Mouse (Mus musculus) forebrain, embryonic 14.5 days (tissue): ENCODE data around the gene Hmgcs2. TPM values are rescaled to one million over a fixed set of nuclear protein-coding genes. Genes with fewer than 3 reads are reported as not detected.

Experiments used
- ATAC-seq: fragments of 200-750 bp; cut with Nextera tagmentation; 2 replicates; pipeline ENCODE4 v1.8.0; 2017; ENCODE audit warnings: mild to moderate bottlenecking, moderate library complexity
- DNase-seq: peaks from one replicate; pipeline ENCODE4 v3.0.0-alpha.2; 2015; ENCODE audit warnings: low spot score
- H3K27ac ChIP-seq: fragments of 300-500 bp; sonication (generic); 2 replicates; pipeline ENCODE4 v1.5.1; 2014; ENCODE audit warnings: low read depth, mild to moderate bottlenecking, control low read depth, low read length, moderate library complexity
- H3K27me3 ChIP-seq: fragments of 300-500 bp; sonication (generic); replicated peaks from 2 replicates; pipeline ENCODE4 v1.6.1; 2014; ENCODE audit warnings: low read length, control low read depth, mixed read lengths; ENCODE audit not compliant: control insufficient read depth, insufficient read depth
- H3K36me3 ChIP-seq: fragments of 300-500 bp; sonication (generic); 2 replicates; pipeline ENCODE4 v1.6.1; 2014; ENCODE audit warnings: low read length, control low read depth; ENCODE audit not compliant: control insufficient read depth, insufficient read depth
- H3K4me1 ChIP-seq: fragments of 300-500 bp; sonication (generic); 2 replicates; pipeline ENCODE4 v1.6.1; 2014; ENCODE audit warnings: antibody characterized with exemption, low read length, control low read depth; ENCODE audit not compliant: control insufficient read depth, insufficient read depth
- H3K4me2 ChIP-seq: fragments of 300-500 bp; sonication (generic); 2 replicates; pipeline ENCODE4 v1.6.1; 2014; ENCODE audit warnings: mild to moderate bottlenecking, control low read depth, low read length
- H3K4me3 ChIP-seq: fragments of 300-500 bp; sonication (generic); 2 replicates; pipeline ENCODE4 v1.5.1; 2014; ENCODE audit warnings: low read depth, low read length, control low read depth
- H3K9ac ChIP-seq: fragments of 300-500 bp; sonication (generic); 2 replicates; pipeline ENCODE4 v1.6.1; 2014; ENCODE audit warnings: mild to moderate bottlenecking, low read length, control low read depth, moderate library complexity
- H3K9me3 ChIP-seq: fragments of 300-500 bp; sonication (generic); replicated peaks from 2 replicates; pipeline ENCODE4 v1.6.1; 2016; ENCODE audit warnings: low read length, control low read depth, mixed read lengths; ENCODE audit not compliant: control insufficient read depth
- WGBS: fragments of 180-500 bp; shearing (Covaris S2); extraction: QIAGEN DNeasy Blood & Tissue Kit; methylation state at CpG from one replicate; pipeline ENCODE4 v1.1.7; 2014; 5-methylcytosine and 5-hydroxymethylcytosine counted together
- polyA plus RNA-seq: library from polyadenylated mRNA; unstranded; fragments of >200 nt; fragmentation: Nextera tagmentation; extraction: Ambion mirVana; gene quantifications from 2 replicates; pipeline ENCODE4 v1.2.1, GENCODE M21; 2014

Gene Hmgcs2
- polyA plus RNA-seq, 1 experiment from 2014 or later, result 10.2 TPM

- no peak overlapping the region for H3K9ac ChIP-seq
- H3K4me3 ChIP-seq, result no peak overlapping the region
- DNase-seq (peak; percentile 62), ATAC-seq (no peak)
- no peaks in the 10 kb centered on the region for H3K9me3 ChIP-seq
- H3K27me3 ChIP-seq, result no peaks in the 10 kb centered on the region
- no peak overlapping the region for H3K4me2 ChIP-seq
- H3K27ac ChIP-seq, result peak overlapping the region; percentile 52; the same call in 1 of the 2 replicates
- H3K36me3 ChIP-seq, result peaks cover 8% of the 10 kb centered on the region; the same call in 1 of the 2 replicates
- peaks cover 26% of the 10 kb centered on the region for H3K4me1 ChIP-seq
- 21% methylated on average over 3 of the region's 3 CpGs for WGBS
These were observed 36.9 kb downstream of the Hmgcs2 start for GRCm38 (mm10) chr3:98317143-98317542.

- Histone ChIP-seq H3K36me3 (peaks cover 9% of the 10 kb centered on the region), H3K9ac (no peak overlapping the region), H3K4me1 (peaks cover 26% of the 10 kb centered on the region), H3K4me2 (no peak overlapping the region), H3K27ac (peak overlapping the region; percentile 65), H3K9me3 (no peaks in the 10 kb centered on the region), H3K4me3 (no peak overlapping the region), H3K27me3 (no peaks in the 10 kb centered on the region)
- WGBS, result 18% methylated on average over 2 of the region's 2 CpGs
- peak; percentile 80 for DNase-seq
- ATAC-seq, result peak; percentile 84
These were observed 39.0 kb downstream of the Hmgcs2 start for GRCm38 (mm10) chr3:98319190-98319589.

DNA sequence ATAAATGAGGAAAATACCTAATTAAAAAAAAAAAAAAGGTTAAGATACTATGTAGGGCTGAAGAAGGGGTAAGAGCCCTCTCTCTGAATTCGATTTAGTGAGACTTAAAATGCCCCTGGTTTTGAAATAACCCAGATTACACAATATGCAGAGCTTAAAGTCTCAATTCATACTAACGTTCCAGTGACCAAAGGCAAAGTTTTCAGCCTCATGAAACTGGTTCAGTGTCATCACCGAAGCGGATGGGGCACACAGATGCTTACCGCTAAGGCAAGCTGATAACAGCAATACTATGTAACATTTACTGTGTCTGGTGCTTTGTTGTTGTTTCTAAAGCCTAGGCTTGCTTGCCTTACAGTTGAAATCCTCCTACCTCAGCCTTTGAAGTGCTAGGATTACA is 42.0 kb downstream of the Hmgcs2 start:
- no peak overlapping the region for H3K9ac ChIP-seq
- no peaks in the 10 kb centered on the region for H3K9me3 ChIP-seq
- 91% methylated on average over 5 of the region's 5 CpGs for WGBS
- no peak for ATAC-seq
- H3K4me3 ChIP-seq, result no peak overlapping the region
- peaks cover 26% of the 10 kb centered on the region for H3K4me1 ChIP-seq
- H3K27me3 ChIP-seq, result no peaks in the 10 kb centered on the region
- no peak overlapping the region for H3K27ac ChIP-seq
- peaks cover 24% of the 10 kb centered on the region for H3K36me3 ChIP-seq
- DNase-seq, result no peak
- H3K4me2 ChIP-seq, result no peak overlapping the region

GRCm38 (mm10) chr3:98324235-98324634 is 44.0 kb downstream of the Hmgcs2 start:
- H3K4me3 ChIP-seq, result no peak overlapping the region
- no peak for ATAC-seq
- H3K27me3 ChIP-seq, result no peaks in the 10 kb centered on the region
- no peak overlapping the region for H3K27ac ChIP-seq
- no peak overlapping the region for H3K9ac ChIP-seq
- no peak for DNase-seq
- peaks cover 9% of the 10 kb centered on the region for H3K4me1 ChIP-seq
- H3K36me3 ChIP-seq, result peaks cover 29% of the 10 kb centered on the region
- H3K4me2 ChIP-seq, result no peak overlapping the region
- H3K9me3 ChIP-seq, result no peaks in the 10 kb centered on the region
- WGBS, result 80% methylated on average over 9 of the region's 9 CpGs

DNA sequence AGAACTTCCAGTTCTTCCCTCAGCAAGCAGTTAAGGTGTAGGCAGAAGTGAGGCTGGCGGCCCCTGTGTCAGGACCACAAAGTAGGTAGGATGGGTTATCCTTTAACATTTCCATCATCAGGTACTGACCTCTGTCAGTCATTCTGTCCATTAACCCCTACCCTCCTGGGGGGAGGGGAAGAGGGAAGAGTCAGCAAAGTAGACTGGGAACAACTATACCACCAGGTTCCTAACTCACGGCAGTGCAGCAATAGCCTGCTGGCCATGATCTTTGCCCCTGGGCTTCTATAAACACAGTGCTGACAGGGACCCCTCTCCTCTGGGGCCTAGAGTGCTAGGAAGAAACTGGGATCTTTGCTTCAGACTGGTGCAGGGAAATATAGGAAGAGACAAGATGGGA is 53.8 kb downstream of the Hmgcs2 start:
- H3K4me2 ChIP-seq, result no peak overlapping the region
- peaks cover 8% of the 10 kb centered on the region; the same call in 1 of the 2 replicates for H3K36me3 ChIP-seq
- peaks cover 15% of the 10 kb centered on the region; the same call in 1 of the 2 replicates for H3K4me1 ChIP-seq
- ATAC-seq, result no peak
- H3K9me3 ChIP-seq, result no peaks in the 10 kb centered on the region
- H3K27me3 ChIP-seq, result no peaks in the 10 kb centered on the region
- no peak overlapping the region for H3K4me3 ChIP-seq
- H3K9ac ChIP-seq, result no peak overlapping the region
- no peak overlapping the region for H3K27ac ChIP-seq
- no peak for DNase-seq
- 90% methylated on average over 2 of the region's 2 CpGs for WGBS

- peaks cover 15% of the 10 kb centered on the region; the same call in 1 of the 2 replicates for H3K4me1 ChIP-seq
- no peak overlapping the region for H3K4me2 ChIP-seq
- H3K4me3 ChIP-seq, result no peak overlapping the region
These were observed 55.1 kb downstream of the Hmgcs2 start for GRCm38 (mm10) chr3:98335331-98335730.

GRCm38 (mm10) chr3:98335886-98336285 is 55.7 kb downstream of the Hmgcs2 start:
- Histone ChIP-seq H3K9ac (peak overlapping the region; percentile 17; the same call in 1 of the 2 replicates), H3K27me3 (no peaks in the 10 kb centered on the region)
- no peak for DNase-seq

More at GRCm38 (mm10) chr3:98335331-98335730, 55.1 kb downstream of the Hmgcs2 start:
- Histone ChIP-seq H3K27me3 (no peaks in the 10 kb centered on the region), H3K36me3 (peaks cover 8% of the 10 kb centered on the region; the same call in 1 of the 2 replicates), H3K9ac (no peak overlapping the region; the same call in 1 of the 2 replicates), H3K27ac (no peak overlapping the region), H3K9me3 (no peaks in the 10 kb centered on the region)
- DNase-seq, result no peak
- no peak for ATAC-seq

DNA sequence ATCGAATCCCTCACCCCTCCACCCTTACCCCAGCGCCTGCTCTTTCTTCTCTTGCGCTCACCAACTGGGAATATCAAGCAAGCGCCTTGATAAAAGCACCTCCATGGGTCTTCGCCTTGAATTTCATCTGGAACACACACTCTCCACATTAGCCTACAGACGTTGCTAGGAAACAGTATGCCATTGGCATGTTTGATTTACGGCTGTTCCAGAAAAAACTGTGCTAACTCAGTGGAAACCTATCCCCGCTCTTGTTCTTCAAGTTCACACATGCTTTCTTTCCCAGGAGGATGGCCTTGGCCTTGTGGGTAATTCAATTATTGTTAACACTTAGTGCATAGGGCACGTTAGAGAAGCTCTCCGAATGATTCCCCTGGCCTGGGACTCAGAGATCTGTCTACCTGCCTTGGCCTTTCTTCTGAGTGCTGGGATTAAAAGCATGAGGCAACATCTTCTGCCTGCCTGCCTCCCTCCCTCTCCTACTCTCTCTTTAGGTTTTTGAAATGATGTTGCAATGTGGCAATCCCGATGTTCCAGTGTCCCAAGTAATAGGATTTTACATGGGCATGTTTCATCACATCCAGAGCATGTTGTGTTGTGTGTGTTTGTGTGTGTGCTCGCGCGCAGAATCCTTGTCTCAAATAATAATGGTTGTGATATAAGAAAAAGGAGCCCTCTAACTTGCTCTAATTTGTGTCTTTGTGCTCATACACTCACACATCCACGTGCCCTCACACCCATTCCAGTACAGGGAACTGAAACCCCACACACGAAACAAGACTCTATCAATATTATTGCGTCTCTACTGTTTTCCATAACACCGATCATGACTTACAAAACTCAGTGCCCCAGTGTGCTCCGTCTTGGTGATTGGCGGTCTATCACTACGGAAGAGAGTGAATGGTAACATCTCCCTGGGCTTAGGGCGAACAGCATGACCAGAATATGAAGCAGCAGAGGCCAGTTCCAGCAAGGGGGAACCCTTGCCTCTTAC is 56.7 kb downstream of the Hmgcs2 start:
- Histone ChIP-seq H3K4me3 (no peak overlapping the region), H3K4me2 (peak overlapping the region; percentile 95), H3K36me3 (peaks cover 8% of the 10 kb centered on the region; the same call in 1 of the 2 replicates), H3K9ac (no peak overlapping the region), H3K27ac (no peak overlapping the region), H3K4me1 (peaks cover 15% of the 10 kb centered on the region; the same call in 1 of the 2 replicates), H3K27me3 (no peaks in the 10 kb centered on the region), H3K9me3 (no peaks in the 10 kb centered on the region)
- 68% methylated on average over 22 of the region's 22 CpGs for WGBS
- DNase-seq (peak; percentile 66), ATAC-seq (no peak)

More at GRCm38 (mm10) chr3:98335886-98336285, 55.7 kb downstream of the Hmgcs2 start:
- 76% methylated on average over 7 of the region's 7 CpGs for WGBS
- Histone ChIP-seq H3K27ac (no peak overlapping the region), H3K36me3 (peaks cover 8% of the 10 kb centered on the region; the same call in 1 of the 2 replicates), H3K9me3 (no peaks in the 10 kb centered on the region), H3K4me3 (no peak overlapping the region), H3K4me1 (peaks cover 15% of the 10 kb centered on the region; the same call in 1 of the 2 replicates), H3K4me2 (no peak overlapping the region; the same call in 1 of the 2 replicates)
- no peak for ATAC-seq
